Mouse (Mus musculus) ES-E14 (cell line): ENCODE measurements around the gene Hspb3. TPM values are rescaled to one million over a fixed set of nuclear protein-coding genes. Genes with fewer than 3 reads are reported as not detected.
A peak's percentile ranks its signal among the peaks of the same experiment; 100 is the strongest.

Experiments used
- DNase-seq: peaks from one replicate; pipeline ENCODE4 v3.0.0-alpha.2; 2013; ENCODE audit warnings: low read depth, low spot score
- H3K27ac ChIP-seq: 2 replicates; pipeline ENCODE4 v1.5.1; 2012; ENCODE audit warnings: low read depth, mild to moderate bottlenecking, low read length, moderate library complexity, mixed read lengths; ENCODE audit not compliant: poor library complexity, insufficient read depth, severe bottlenecking
- H3K36me3 ChIP-seq: 2 replicates; pipeline ENCODE4 v1.6.1; 2012; ENCODE audit warnings: mild to moderate bottlenecking, low read length, moderate library complexity, mixed read lengths; ENCODE audit not compliant: control insufficient read depth, poor library complexity, insufficient read depth, severe bottlenecking
- H3K4me1 ChIP-seq, 2 experiments: fragments of 150-350 bp in 1 of 2; sonication (generic) in 1 of 2; 2 replicates each; pipeline ENCODE4 v1.6.1; 2012; ENCODE audit warnings: low read length in 2 of 2, mild to moderate bottlenecking in 1 of 2, mixed read lengths in 1 of 2; ENCODE audit not compliant: control insufficient read depth in 2 of 2, insufficient read depth in 2 of 2, poor library complexity in 1 of 2
- H3K4me3 ChIP-seq, 2 experiments: fragments of 150-350 bp in 1 of 2; sonication (generic) in 1 of 2; 2 replicates each; pipeline ENCODE4 v1.5.1; 2012; ENCODE audit warnings: low read length in 2 of 2, low read depth in 1 of 2, mild to moderate bottlenecking in 1 of 2, mixed read lengths in 1 of 2; ENCODE audit not compliant: insufficient read depth in 1 of 2, poor library complexity in 1 of 2, severe bottlenecking in 1 of 2
- H3K9ac ChIP-seq: 2 replicates; pipeline ENCODE4 v1.6.1; 2012; ENCODE audit warnings: low read depth, mild to moderate bottlenecking, low read length, mixed read lengths; ENCODE audit not compliant: poor library complexity, insufficient read depth, severe bottlenecking
- H3K9me3 ChIP-seq: fragments of 150-350 bp; sonication (generic); 2 replicates; pipeline ENCODE4 v1.6.1; 2012; ENCODE audit warnings: low read depth, mild to moderate bottlenecking, low read length; ENCODE audit not compliant: control insufficient read depth, insufficient read depth
- CHD2 ChIP-seq: IDR thresholded peaks from 2 replicates; pipeline ENCODE4 v1.6.1; 2014; ENCODE audit warnings: mild to moderate bottlenecking, low read depth, low read length, inconsistent platforms
- HCFC1 ChIP-seq: IDR thresholded peaks from 2 replicates; pipeline ENCODE4 v1.6.1; 2012; ENCODE audit warnings: low read length, inconsistent platforms, borderline replicate concordance; ENCODE audit not compliant: insufficient read depth
- MAFK ChIP-seq: IDR thresholded peaks from 2 replicates; pipeline ENCODE4 v1.6.1; 2014; ENCODE audit warnings: mild to moderate bottlenecking, low read depth, low read length, inconsistent platforms; ENCODE audit not compliant: insufficient read depth
- ZC3H11A ChIP-seq: IDR thresholded peaks from 2 replicates; pipeline ENCODE4 v1.6.1; 2012; ENCODE audit warnings: low read depth, mild to moderate bottlenecking, inconsistent platforms, low read length, borderline replicate concordance
- ZNF384 ChIP-seq: IDR thresholded peaks from 2 replicates; pipeline ENCODE4 v1.6.1; 2012; ENCODE audit warnings: low read depth, low read length, inconsistent platforms
- in situ Hi-C, 2 experiments: fragments of 600-800 bp; cut with MboI; formaldehyde crosslinking; loops; one replicate each; pipeline ENCODE4 v1.15.1; 2025; ENCODE audit warnings: low sequenced_read_pairs in 2 of 2, inconsistent platforms in 1 of 2; ENCODE audit not compliant: unreplicated experiment in 2 of 2
- total RNA-seq: library from RNA; depleted of rRNA; stranded (reverse); fragments of 300-350 nt; gene quantifications from 2 replicates; pipeline ENCODE4 v1.2.3, GENCODE M21; 2012; rRNA removed

Hspb3 gene
- total RNA-seq, 1 experiment: not detected

DNA sequence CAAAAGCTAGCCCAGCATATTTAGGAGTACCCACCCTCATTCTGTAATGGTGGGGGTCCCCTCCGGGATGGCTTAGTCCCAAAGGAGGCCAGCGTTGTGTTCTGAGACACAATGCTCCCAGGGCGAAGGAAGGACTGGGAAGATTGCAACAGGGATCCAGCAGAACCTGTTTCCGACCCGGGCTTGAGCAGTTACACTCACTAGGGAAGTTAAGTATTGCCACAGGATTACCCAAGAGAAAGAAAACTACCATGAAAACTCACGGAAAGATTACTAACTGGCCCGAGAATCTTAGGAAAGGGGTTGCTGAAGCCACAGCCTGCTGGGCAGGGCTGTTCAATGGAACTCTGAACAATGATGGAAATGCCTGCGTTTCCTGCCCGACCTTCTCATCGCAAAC lies 49.6 kb downstream of the Hspb3 start:
- H3K27ac ChIP-seq: no peak overlapping the region

DNA sequence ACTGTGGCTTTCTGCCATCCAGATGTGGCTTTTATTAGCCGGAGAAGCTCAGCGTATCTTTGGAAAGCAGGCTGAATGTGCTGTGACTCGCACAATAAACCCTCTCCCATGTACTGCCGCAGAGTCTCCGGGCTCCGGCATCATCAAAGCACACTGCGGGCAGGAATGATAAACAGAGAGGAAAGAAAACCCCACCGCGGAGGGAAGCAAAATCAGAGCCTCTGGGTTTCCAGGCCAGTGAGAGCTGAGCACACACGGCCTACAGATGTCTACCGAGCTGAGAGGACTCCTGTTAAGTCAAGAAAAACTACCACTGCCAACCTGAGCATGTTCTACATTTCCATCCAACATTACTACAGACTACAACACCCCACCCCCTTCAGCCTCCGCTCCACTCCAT lies 50.1 kb downstream of the Hspb3 start:
- Histone ChIP-seq H3K27ac (no peak overlapping the region), H3K9me3 (no peaks in the 10 kb centered on the region), H3K4me1 (peaks cover 6 to 18% of the 10 kb centered on the region in 2 experiments), H3K4me3 (peak overlapping the region in 1 of 2 experiments; percentile 16; a peak in 1 of 4 replicates), H3K9ac (peak overlapping the region; percentile 29; the same call in 1 of the 2 replicates), H3K36me3 (peaks cover 25% of the 10 kb centered on the region; the same call in 1 of the 2 replicates)
- no peak for DNase-seq
- TF ChIP-seq ZC3H11A (no peak), ZNF384 (no peak), HCFC1 (no peak), CHD2 (no peak), MAFK (no peak)
- in situ Hi-C loops: no loop called here

More for the DNA sequence above, 49.6 kb downstream of the Hspb3 start:
- DNase-seq: no peak
- H3K9ac ChIP-seq: peak overlapping the region; percentile 17; the same call in 1 of the 2 replicates
- TF ChIP-seq ZNF384 (no peak), HCFC1 (no peak), CHD2 (no peak), ZC3H11A (no peak), MAFK (no peak)
- H3K9me3 ChIP-seq: no peaks in the 10 kb centered on the region
- H3K4me3 ChIP-seq: no peak overlapping the region; a peak in 1 of 4 replicates
- peaks cover 22% of the 10 kb centered on the region; the same call in 1 of the 2 replicates for H3K36me3 ChIP-seq
- peaks cover 7 to 17% of the 10 kb centered on the region in 2 experiments for H3K4me1 ChIP-seq
- in situ Hi-C loops: no loop called here

Other genes starting within 250 kb of the Hspb3 start
- gene Snx18, start 45.1 kb downstream of the Hspb3 start, total RNA-seq: 45.6 and 47.5 TPM in 2 replicates
- 15.1 and 18.7 TPM in 2 replicates for gene Arl15, start 130.8 kb upstream of the Hspb3 start, total RNA-seq